Comparison of ENCODE assay signal across 9 mouse cellular contexts in the genomic region with DNA sequence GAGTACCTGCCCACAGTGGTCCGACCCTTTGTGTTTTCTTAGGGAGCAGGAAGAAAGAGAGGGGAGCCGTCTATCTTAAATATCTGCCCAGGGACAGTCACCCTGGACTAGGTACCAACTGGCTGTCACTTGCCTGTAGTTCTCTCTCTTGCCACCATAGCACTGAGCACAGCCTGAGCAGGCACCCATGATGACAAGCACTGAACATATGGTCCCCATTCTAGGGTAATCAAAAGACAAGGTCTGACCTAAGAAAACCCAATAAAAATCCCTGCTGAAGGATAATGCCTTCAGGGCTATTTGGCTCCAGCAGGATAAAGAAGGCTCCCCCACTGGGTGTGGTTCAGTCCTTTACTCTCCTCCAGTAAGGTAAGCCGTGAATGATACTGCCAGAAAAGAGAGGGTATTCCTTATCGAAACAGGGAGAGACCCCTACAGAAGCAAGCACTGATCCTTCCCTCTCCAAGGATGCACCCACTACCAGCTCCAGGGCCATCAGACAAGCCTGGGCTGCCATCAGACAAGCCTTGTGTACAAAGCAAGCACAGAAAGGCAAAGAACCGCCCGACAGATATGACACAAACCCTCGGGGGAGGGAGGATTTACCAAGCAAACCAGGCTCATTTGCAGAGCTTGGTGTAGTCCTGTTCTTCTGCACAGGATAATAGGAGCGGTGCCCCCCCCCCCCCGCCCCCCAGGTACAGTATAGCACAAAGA.
DNase-seq lines count a peak whose midpoint lies in the region; ATAC-seq lines count a peak whose summit lies in the region.
"Had no signal": no experiment of that assay in that cellular context is flagged by ENCODE, and none has a peak within 500 bp of the region (broad histone marks: within the 10 kb centered on the region; RNA-seq: fewer than 3 reads in every experiment).

No protein-coding gene starts in this region.

- ATAC-seq in heart, embryonic 11.5 days (replicated peaks; ENCODE audit: insufficient number of reproducible peaks, low FRiP score, low TSS enrichment) = no peak
- ATAC-seq in liver, embryonic 12.5 days = peak; percentile 49
- ATAC-seq in erythroid progenitor cell, adult 5-6 weeks (replicated peaks; ENCODE audit: low FRiP score, poor library complexity, severe bottlenecking) = no peak

- H3K27me3 ChIP-seq in heart, embryonic 11.5 days (ENCODE audit: control insufficient read depth, insufficient read depth, low read length) = no peaks in the 10 kb centered on the region
- 0 out of 2 replicates have a peak, but pooled peaks cover 6% of the 10 kb centered on the region for H3K27me3 ChIP-seq in liver, embryonic 12.5 days (replicated peaks)

- peak overlapping the region; percentile 42; the same call in 1 of the 2 replicates for H3K4me2 ChIP-seq in heart, embryonic 11.5 days
- peak overlapping the region; percentile 71 for H3K4me2 ChIP-seq in liver, embryonic 12.5 days

- H3K4me3 ChIP-seq in heart, embryonic 11.5 days (ENCODE audit: low read depth, low read length) = no peak overlapping the region
- H3K4me3 ChIP-seq in liver, embryonic 12.5 days = peak overlapping the region; percentile 37

- DNase-seq in heart, adult 8-10 months (ENCODE audit: low spot score) = no peak
- DNase-seq in retina, embryonic 14.5 days (ENCODE audit: low spot score) = peak; percentile 22
- no peak for DNase-seq in retina, postnatal 1 day
- no peak for DNase-seq in layer of hippocampus, postnatal 36 days
- no peak for DNase-seq in thymus, postnatal 25 days
- DNase-seq: right cerebral cortex, postnatal 14 days had no signal

- no peaks in the 10 kb centered on the region for H3K9me3 ChIP-seq in heart, embryonic 11.5 days (replicated peaks; ENCODE audit: control insufficient read depth, low read length)
- H3K9me3 ChIP-seq in liver, embryonic 12.5 days (replicated peaks) = no peaks in the 10 kb centered on the region

- H3K9ac ChIP-seq in heart, embryonic 11.5 days (ENCODE audit: low read depth, low read length) = no peak overlapping the region
- H3K9ac ChIP-seq in liver, embryonic 12.5 days = peak overlapping the region; percentile 53

- H3K4me1 ChIP-seq in heart, embryonic 11.5 days (ENCODE audit: control insufficient read depth, insufficient read depth, low read length) = peaks cover 73% of the 10 kb centered on the region
- peaks cover 79% of the 10 kb centered on the region for H3K4me1 ChIP-seq in liver, embryonic 12.5 days

- H3K36me3 ChIP-seq in heart, embryonic 11.5 days (ENCODE audit: control insufficient read depth, insufficient read depth, low read length) = no peaks in the 10 kb centered on the region
- H3K36me3 ChIP-seq in liver, embryonic 12.5 days = no peaks in the 10 kb centered on the region

- WGBS in heart, embryonic 11.5 days (ENCODE audit: insufficient replicate concordance) = 37% methylated on average over 9 of the region's 9 CpGs
- WGBS in liver, embryonic 12.5 days (ENCODE audit: insufficient replicate concordance) = 30% methylated on average over 9 of the region's 9 CpGs

- H3K27ac ChIP-seq in heart, embryonic 11.5 days (ENCODE audit: low read depth, low read length) = peak overlapping the region; percentile 74
- peak overlapping the region; percentile 92 for H3K27ac ChIP-seq in liver, embryonic 12.5 days
